Mouse (Mus musculus) kidney, embryonic 15.5 days (tissue): Measurements from ENCODE around the gene Birc5. TPM values are rescaled to one million over a fixed set of nuclear protein-coding genes. Genes with fewer than 3 reads are reported as not detected.
A peak's percentile ranks its signal among the peaks of the same experiment; 100 is the strongest.

Experiments used
- ATAC-seq: fragments of 200-750 bp; cut with Nextera tagmentation; replicated peaks from 2 replicates; pipeline ENCODE4 v1.8.0; 2017; ENCODE audit warnings: moderate TSS enrichment; ENCODE audit not compliant: low FRiP score
- H3K27ac ChIP-seq: fragments of 300-500 bp; sonication (generic); 2 replicates; pipeline ENCODE4 v1.5.1; 2015; ENCODE audit warnings: mild to moderate bottlenecking, inconsistent platforms
- H3K27me3 ChIP-seq: fragments of 300-500 bp; sonication (generic); 2 replicates; pipeline ENCODE4 v1.6.1; 2015; ENCODE audit warnings: inconsistent platforms
- H3K36me3 ChIP-seq: fragments of 300-500 bp; sonication (generic); 2 replicates; pipeline ENCODE4 v1.6.1; 2015; ENCODE audit warnings: inconsistent platforms
- H3K4me1 ChIP-seq: fragments of 300-500 bp; sonication (generic); 2 replicates; pipeline ENCODE4 v1.6.1; 2015; ENCODE audit warnings: inconsistent platforms
- H3K4me2 ChIP-seq: fragments of 300-500 bp; sonication (generic); 2 replicates; pipeline ENCODE4 v1.6.1; 2015; ENCODE audit warnings: moderate library complexity, mild to moderate bottlenecking, inconsistent platforms
- H3K4me3 ChIP-seq: fragments of 300-500 bp; sonication (generic); replicated peaks from 2 replicates; pipeline ENCODE4 v1.5.1; 2015; ENCODE audit warnings: mild to moderate bottlenecking, inconsistent platforms
- H3K9ac ChIP-seq: fragments of 300-500 bp; sonication (generic); 2 replicates; pipeline ENCODE4 v1.6.1; 2015; ENCODE audit warnings: mild to moderate bottlenecking, inconsistent platforms
- H3K9me3 ChIP-seq: fragments of 300-500 bp; sonication (generic); replicated peaks from 2 replicates; pipeline ENCODE4 v1.6.1; 2016; ENCODE audit warnings: inconsistent platforms
- WGBS: fragments of 180-500 bp; shearing (Covaris S2); methylation state at CpG from one replicate; pipeline ENCODE4 v1.1.7; 2015; ENCODE audit warnings: mixed read lengths; 5-methylcytosine and 5-hydroxymethylcytosine counted together
- polyA plus RNA-seq: library from polyadenylated mRNA; unstranded; fragments of >200 nt; fragmentation: Nextera tagmentation; extraction: Ambion mirVana; gene quantifications from 2 replicates; pipeline ENCODE4 v1.2.1, GENCODE M21; 2015

Gene Birc5
- polyA plus RNA-seq, 1 experiment from 2014 or later: 310 TPM

DNA sequence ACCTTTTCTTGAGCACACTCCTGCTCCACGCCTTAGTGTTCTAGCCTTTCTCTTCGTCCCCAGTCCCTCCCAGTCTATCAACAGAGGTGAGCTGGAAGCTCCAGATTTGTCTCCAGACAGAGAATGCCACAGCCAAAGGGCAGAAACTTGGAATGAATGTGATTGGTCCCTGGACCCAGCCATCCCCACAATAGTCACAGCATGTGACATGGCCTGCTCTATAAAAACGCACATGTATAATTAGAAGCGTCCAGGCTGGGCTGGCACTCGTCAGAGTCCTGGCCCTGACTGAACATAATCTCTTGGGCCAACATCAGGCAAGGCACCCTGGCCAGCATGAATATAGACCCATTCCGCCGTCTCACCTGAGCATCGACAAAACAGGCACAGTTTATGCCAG is 30.0 kb upstream of the Birc5 start:
- no peak overlapping the region for H3K9ac ChIP-seq
- peaks cover 23% of the 10 kb centered on the region for H3K4me1 ChIP-seq
- ATAC-seq: no peak
- H3K27me3 ChIP-seq: no peaks in the 10 kb centered on the region
- peaks cover 92% of the 10 kb centered on the region for H3K36me3 ChIP-seq
- 89% methylated on average over 8 of the region's 8 CpGs for WGBS
- H3K4me3 ChIP-seq: no peak overlapping the region
- no peak overlapping the region for H3K27ac ChIP-seq
- H3K9me3 ChIP-seq: no peaks in the 10 kb centered on the region
- no peak overlapping the region for H3K4me2 ChIP-seq

DNA sequence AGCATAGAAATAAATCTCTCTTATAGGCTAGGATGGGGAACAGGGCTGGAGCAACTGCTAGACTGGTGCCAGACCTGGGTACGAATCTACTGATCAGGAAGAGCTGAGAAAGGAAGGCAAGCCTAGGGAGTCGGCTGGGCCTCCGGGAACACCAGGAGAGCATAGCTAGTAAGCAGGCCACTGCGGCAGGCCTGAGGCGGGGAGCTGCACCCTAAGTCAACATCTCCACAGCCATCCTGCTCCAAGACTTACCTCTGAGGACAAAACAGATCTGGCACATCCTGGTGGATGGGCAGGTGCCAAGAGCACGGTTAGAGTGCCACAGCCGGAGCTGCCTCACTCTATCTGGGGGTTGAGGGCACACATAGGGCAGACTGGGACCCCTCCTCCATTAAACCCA is 28.9 kb upstream of the Birc5 start:
- H3K9me3 ChIP-seq: no peaks in the 10 kb centered on the region
- no peak overlapping the region for H3K27ac ChIP-seq
- peaks cover 33% of the 10 kb centered on the region for H3K4me1 ChIP-seq
- H3K4me2 ChIP-seq: no peak overlapping the region
- H3K27me3 ChIP-seq: no peaks in the 10 kb centered on the region
- no peak overlapping the region for H3K9ac ChIP-seq
- H3K4me3 ChIP-seq: no peak overlapping the region
- ATAC-seq: no peak
- H3K36me3 ChIP-seq: peaks cover 82% of the 10 kb centered on the region
- 90% methylated on average over 7 of the region's 7 CpGs for WGBS

DNA sequence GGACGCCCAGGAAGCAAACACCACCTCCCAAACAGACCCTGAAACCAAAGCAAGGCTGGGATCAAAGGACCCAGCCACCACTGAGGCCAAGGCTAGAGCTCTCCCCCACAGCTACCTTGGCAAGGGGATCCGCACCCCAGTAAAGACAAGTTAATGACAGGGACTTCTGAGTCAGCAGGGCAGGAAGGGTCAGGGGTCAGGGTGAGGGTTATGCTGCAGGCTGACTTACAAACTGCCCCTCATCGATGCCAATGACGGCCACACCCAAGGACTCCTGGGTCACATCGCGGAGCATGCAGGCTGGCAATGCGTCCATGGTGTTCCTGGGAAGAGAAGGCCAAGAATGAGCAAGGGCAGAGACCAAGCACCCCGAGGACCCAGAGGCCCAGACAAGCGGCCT is 27.2 kb upstream of the Birc5 start:
- Histone ChIP-seq H3K4me2 (no peak overlapping the region), H3K4me1 (peaks cover 49% of the 10 kb centered on the region), H3K36me3 (peaks cover 67% of the 10 kb centered on the region), H3K27me3 (no peaks in the 10 kb centered on the region), H3K9me3 (no peaks in the 10 kb centered on the region), H3K9ac (no peak overlapping the region), H3K27ac (no peak overlapping the region), H3K4me3 (no peak overlapping the region)
- WGBS: 80% methylated on average over 9 of the region's 9 CpGs
- no peak for ATAC-seq

DNA sequence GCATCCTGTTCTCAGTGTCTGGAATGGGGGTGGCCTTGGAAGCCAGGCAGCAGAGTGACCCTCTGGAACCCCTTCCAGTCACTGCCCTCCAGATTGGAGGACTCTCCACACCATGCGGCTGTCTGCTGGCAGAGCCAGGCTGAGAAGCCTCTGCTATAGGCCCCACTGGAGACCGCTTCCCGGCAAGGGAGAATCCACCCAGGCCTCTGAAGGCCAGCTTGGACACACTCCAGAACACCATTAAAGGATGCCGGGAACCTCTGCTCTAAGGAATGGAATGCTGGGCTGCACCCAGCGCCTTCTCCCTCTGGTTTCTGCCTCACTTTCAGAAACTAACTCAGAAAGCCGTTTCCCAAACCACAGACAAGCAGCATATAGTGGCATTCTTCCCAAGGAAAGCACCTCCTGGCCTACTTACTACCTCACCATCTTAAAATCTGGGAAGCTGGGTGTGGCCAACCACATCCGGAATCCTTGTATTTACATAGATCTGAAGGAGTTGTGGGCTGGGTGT is 26.3 kb upstream of the Birc5 start:
- Histone ChIP-seq H3K27ac (peak overlapping the region; percentile 37), H3K27me3 (no peaks in the 10 kb centered on the region), H3K9ac (no peak overlapping the region), H3K4me1 (peaks cover 58% of the 10 kb centered on the region), H3K4me3 (no peak overlapping the region), H3K4me2 (peak overlapping the region; percentile 5; the same call in 1 of the 2 replicates), H3K9me3 (no peaks in the 10 kb centered on the region), H3K36me3 (peaks cover 58% of the 10 kb centered on the region)
- ATAC-seq: no peak
- WGBS: 72% methylated on average over 7 of the region's 7 CpGs

DNA sequence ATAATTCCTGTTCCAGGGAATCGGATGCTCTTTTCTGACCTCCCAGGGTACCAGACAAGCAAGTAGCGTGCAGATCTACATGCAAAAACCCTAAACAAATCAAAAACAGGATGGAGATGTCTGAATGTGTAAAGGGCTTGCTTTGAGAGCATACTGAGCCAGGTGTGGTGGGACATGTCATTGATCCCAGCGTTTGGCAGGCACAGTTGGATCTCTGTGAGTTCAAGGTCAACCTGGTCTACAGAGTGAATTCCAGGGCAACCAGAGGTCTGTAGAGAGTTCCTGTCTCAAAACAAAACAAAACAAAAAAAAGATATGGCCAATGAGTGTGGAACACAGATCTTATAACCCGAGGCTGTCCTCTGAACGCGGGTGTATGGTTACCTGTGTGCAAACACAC is 25.6 kb upstream of the Birc5 start:
- H3K27ac ChIP-seq: peak overlapping the region; percentile 37; the same call in 1 of the 2 replicates
- H3K4me3 ChIP-seq: no peak overlapping the region
- 87% methylated on average over 6 of the region's 6 CpGs for WGBS
- H3K9me3 ChIP-seq: no peaks in the 10 kb centered on the region
- H3K27me3 ChIP-seq: no peaks in the 10 kb centered on the region
- H3K9ac ChIP-seq: no peak overlapping the region
- peak overlapping the region; percentile 94; the same call in 1 of the 2 replicates for H3K4me2 ChIP-seq
- peaks cover 64% of the 10 kb centered on the region for H3K4me1 ChIP-seq
- ATAC-seq: no peak
- H3K36me3 ChIP-seq: peaks cover 51% of the 10 kb centered on the region

DNA sequence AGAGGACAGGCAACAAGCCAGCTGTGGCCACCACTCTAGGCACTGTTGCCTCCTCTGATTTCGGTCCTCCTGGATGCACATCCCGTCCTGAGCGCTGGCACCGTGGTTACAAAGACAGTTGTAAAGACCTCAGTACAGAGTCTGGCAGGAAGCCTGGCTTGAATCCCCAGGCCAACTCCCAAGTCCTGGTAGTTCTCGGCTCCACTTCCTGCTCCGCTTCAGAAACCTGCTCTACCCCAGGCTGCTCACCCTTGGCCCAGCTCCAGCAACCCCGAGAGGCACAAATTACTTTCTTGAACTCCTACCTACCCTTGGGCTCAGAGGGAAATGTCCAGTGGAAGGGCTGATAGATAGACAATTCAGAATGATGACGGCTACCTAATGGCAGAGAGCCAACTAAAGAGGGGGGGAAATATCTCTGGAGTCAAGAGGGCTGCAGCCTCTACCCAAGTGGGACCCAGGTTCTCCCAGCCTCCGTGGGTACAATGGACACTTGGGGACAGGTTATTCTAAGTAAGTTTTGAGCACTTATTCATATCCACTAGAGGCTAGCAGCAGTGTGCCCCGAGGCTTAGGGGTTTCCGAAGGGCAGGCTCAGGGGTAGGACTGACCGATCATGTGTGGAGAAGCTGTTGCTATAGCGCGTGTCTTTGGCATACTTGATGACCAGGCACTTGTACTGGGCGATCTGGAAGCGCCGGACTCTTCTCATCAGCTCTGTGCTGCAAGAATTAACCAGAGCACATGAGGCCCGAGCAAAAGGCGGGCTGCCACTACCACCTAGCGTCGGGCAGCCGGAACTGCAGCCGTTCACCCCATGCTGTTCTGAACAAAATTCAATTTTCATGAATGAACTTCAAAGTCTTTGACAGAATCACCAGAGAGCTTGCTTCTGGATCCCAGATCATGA is 24.7 kb upstream of the Birc5 start:
- H3K4me3 ChIP-seq: peak overlapping the region; percentile 69
- H3K4me2 ChIP-seq: peak overlapping the region; percentile 94
- peaks cover 42% of the 10 kb centered on the region for H3K36me3 ChIP-seq
- 17% methylated on average over 23 of the region's 23 CpGs for WGBS
- H3K4me1 ChIP-seq: peaks cover 73% of the 10 kb centered on the region
- H3K9me3 ChIP-seq: no peaks in the 10 kb centered on the region
- ATAC-seq: peak; percentile 82
- peak overlapping the region; percentile 93 for H3K27ac ChIP-seq
- H3K27me3 ChIP-seq: no peaks in the 10 kb centered on the region
- peak overlapping the region; percentile 81 for H3K9ac ChIP-seq

DNA sequence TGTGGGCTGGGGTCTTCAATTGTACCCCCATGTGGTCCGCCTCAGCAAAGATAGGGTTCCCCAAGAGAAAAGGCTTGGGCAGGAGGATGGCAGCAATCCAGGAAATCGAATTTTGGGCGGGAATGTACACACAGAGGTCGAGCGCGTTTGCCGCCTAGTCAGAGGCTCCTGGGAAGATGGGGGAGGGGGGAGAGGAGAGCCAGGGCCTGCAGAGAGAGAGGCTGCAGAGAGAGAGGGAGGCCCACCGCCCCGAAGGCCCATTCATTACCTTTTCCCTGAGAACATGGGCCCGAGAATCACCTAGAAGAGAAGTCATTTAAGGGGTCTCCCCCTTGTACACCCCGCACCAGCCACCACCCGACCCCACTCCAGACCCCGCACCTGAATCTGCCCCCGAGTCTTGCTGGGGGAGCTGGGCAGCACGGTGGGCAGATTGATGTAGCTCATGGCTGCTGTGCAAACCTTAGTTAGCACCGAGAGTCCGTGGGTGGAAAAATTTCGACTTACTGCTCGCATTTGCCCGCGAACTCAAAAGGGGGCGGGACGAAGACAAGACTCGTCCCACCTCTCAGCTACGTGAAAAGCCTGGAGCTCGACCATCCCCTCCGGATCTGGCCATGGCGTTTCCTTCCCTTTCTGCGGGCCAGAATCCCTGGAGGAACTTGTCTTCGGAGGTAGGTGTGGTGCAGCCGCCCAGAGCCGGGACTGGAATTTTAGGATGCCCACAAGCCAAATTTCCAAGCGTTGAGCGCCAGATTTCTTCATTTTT is 23.5 kb upstream of the Birc5 start, which contains the start of the genes Afmid and Tk1:
Gene Afmid (plus strand): TSS at position 592 of the 769 bp plus-strand sequence.
Gene Tk1 (minus strand): TSS at position 760 of the 769 bp plus-strand sequence.
- Histone ChIP-seq H3K27me3 (no peaks in the 10 kb centered on the region), H3K9me3 (no peaks in the 10 kb centered on the region), H3K36me3 (peaks cover 30% of the 10 kb centered on the region), H3K4me1 (peaks cover 85% of the 10 kb centered on the region), H3K27ac (peak within 1 kb of the TSS; percentile 93), H3K4me3 (peak within 1 kb of the TSS; percentile 69), H3K4me2 (peak within 1 kb of the TSS; percentile 94), H3K9ac (peak within 1 kb of the TSS; percentile 81)
- ATAC-seq: peak; percentile 71
- WGBS: under 1% methylated on average over 34 of the region's 34 CpGs

DNA sequence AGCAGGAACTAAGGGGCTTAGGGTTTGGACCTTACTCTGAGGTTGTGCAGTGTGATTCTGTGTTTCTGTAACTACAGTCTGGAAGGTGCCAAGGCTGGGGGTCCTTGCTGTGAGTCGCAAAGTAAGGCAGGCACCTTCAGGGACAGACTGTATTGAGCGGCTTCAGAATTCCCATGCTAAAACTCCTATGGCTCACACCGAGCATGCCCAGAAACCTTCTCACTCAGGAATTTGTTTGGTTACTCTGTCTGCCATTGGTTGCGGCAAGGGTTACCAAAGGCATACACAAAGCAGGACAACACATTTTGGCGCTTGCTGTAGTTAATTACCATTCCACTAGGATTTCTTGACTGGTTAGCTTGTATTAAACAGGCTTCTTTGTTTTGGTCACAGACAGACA is 22.9 kb upstream of the Birc5 start:
- H3K4me1 ChIP-seq: peaks cover 90% of the 10 kb centered on the region
- peaks cover 24% of the 10 kb centered on the region for H3K36me3 ChIP-seq
- peak overlapping the region; percentile 81 for H3K9ac ChIP-seq
- H3K27me3 ChIP-seq: no peaks in the 10 kb centered on the region
- H3K27ac ChIP-seq: peak overlapping the region; percentile 93
- H3K9me3 ChIP-seq: no peaks in the 10 kb centered on the region
- peak overlapping the region; percentile 94 for H3K4me2 ChIP-seq
- peak overlapping the region; percentile 69 for H3K4me3 ChIP-seq
- ATAC-seq: peak; percentile 16; the same call in 1 of the 2 replicates
- WGBS: 8% methylated on average over 5 of the region's 5 CpGs

DNA sequence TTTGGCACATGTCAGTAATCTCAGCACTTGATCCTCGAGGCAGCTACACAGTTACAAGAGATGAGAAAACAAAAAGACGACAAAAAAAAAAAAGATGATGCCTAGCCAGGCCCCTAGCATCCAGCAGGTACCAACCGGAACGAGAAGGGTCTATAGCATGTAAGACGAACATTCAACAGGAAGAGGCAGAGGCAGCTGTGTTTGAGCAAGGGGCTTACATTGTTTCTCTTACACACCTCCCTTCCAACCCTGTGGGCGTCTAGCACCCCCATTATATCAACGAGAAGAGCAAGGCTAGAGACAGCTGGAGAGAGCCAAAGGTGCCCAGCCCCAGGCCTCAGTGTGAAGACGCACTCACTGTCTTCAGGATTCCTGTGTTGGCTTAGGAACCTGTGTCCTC is 22.1 kb upstream of the Birc5 start:
- H3K36me3 ChIP-seq: peaks cover 16% of the 10 kb centered on the region
- H3K9me3 ChIP-seq: no peaks in the 10 kb centered on the region
- H3K27ac ChIP-seq: peak overlapping the region; percentile 93; the same call in 1 of the 2 replicates
- peak overlapping the region; percentile 94 for H3K4me2 ChIP-seq
- WGBS: 59% methylated on average over 8 of the region's 8 CpGs
- no peak overlapping the region for H3K4me3 ChIP-seq
- H3K27me3 ChIP-seq: no peaks in the 10 kb centered on the region
- no peak overlapping the region for H3K9ac ChIP-seq
- ATAC-seq: no peak
- peaks cover 91% of the 10 kb centered on the region for H3K4me1 ChIP-seq

DNA sequence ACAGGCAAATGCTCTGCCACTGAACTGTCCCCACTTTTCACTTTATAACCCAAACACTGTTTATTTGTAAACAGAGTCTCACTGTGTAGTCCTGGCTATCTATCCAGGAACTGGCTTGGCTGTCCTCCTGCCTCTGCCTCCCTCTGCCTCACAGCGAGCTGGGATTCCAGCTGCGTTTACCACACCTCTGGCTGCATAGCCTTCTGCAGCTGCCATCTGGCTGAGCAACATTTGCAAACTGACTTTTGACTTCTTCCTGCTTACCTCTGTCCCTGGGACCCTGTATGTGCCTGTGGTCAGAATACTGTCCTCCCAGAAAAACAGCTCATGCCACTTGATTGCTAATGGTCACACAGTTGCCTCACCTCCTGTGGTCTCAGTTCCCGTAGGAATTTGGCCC is 21.7 kb upstream of the Birc5 start:
- Histone ChIP-seq H3K9ac (no peak overlapping the region), H3K4me1 (peaks cover 91% of the 10 kb centered on the region), H3K4me2 (no peak overlapping the region), H3K27ac (no peak overlapping the region), H3K4me3 (no peak overlapping the region), H3K9me3 (no peaks in the 10 kb centered on the region), H3K27me3 (no peaks in the 10 kb centered on the region), H3K36me3 (peaks cover 12% of the 10 kb centered on the region)
- no peak for ATAC-seq
- 48% methylated on average over 3 of the region's 3 CpGs for WGBS

DNA sequence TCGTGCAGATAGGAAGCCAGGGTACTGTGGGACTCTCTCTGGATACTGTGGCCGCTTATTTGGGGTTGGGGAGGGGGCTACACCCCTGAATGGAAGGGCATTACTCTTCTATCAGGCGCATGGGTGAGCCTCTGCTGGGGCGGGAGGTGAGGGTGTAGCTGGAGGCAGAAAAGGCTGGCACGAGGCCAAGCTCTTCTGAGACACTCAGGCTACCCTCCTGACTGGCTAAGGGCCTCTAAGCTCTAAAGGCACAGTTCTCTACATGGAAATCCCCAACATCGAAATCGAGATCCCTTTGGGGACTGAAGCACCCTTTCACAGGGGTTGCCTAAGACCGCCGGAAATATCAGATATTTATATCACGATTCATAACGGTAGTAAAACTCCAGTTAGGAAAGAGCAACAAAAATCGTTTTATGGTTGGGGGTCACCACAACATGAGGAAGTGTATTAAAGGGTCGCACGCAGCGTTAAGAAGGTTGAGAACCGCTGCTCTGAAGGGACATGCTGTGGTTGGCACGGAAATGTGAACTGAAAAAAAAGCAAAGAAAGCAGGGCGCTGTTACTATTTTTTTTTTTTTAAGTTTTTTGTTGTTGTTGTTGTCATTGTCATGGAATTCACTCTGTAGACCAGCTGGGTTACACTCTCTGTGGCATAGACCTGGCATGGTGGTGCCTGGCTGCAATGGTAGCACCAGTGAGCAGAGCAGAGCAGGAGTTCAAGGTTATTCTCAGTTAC is 20.7 kb upstream of the Birc5 start:
- Histone ChIP-seq H3K27ac (peak overlapping the region; percentile 79), H3K4me3 (no peak overlapping the region), H3K9ac (no peak overlapping the region), H3K9me3 (no peaks in the 10 kb centered on the region), H3K4me2 (no peak overlapping the region), H3K36me3 (peaks cover 2% of the 10 kb centered on the region), H3K27me3 (no peaks in the 10 kb centered on the region), H3K4me1 (peaks cover 85% of the 10 kb centered on the region)
- ATAC-seq: no peak
- 75% methylated on average over 18 of the region's 18 CpGs for WGBS
